Mouse (Mus musculus): ENCODE measurements around the gene Nprl2. TPM values are rescaled to one million over a fixed set of nuclear protein-coding genes. Genes with fewer than 3 reads are reported as not detected.

The Nprl2 gene
- polyA plus RNA-seq, 1 experiment: not detected

- Histone ChIP-seq H3K4me1 (ENCODE audit: control insufficient read depth, insufficient read depth, low read length) (peaks cover 36% of the 10 kb centered on the region), H3K27ac (ENCODE audit: insufficient read depth, low read depth, low read length) (no peak overlapping the region), H3K4me3 (ENCODE audit: insufficient read depth, low read depth, low read length) (no peak overlapping the region)
- WGBS: 96% methylated on average over 10 of the region's 10 CpGs
- no peak for TF ChIP-seq CTCF (IDR thresholded peaks at IDR 0.05; ENCODE audit: insufficient read depth, low read depth, low read length)
- no peak for TF ChIP-seq POLR2A (IDR thresholded peaks at IDR 0.05; ENCODE audit: insufficient read depth, low read depth, low read length)
These were observed 6.8 kb downstream of the Nprl2 start for GRCm38 (mm10) chr9:107548820-107549219.

DNA sequence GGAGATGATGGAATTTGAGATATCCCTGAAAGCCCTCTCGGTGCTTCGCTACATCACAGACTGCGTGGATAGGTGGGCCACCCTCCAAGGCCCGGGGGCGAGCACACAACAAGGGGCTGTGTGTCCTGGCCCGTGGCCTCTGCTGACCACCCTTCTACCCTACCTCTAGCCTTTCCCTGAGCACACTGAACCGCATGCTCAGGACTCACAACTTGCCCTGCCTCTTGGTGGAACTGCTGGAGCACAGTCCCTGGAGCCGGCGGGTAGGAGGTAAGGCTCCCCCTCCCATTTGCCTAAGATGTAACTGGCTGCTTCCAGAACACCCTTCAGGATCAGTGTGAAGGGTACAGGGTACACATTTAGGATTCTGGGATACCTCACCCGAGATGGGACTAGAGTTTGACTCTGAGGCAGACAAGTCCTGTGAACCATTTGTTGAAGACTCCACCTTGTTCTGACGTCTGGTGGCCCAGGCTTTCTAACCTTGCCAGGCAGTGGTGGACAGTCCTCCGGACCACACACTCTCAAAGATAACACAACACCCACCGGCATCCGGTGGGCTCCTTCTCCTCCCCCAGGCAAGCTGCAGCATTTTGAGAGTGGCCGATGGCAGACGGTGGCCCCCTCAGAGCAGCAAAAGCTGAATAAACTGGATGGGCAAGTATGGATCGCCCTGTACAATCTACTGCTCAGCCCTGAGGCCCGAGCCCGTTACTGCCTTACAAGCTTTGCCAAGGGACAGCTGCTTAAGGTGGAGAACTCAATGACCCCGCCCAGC, 7.5 kb downstream of the Nprl2 start:
- no peak for TF ChIP-seq POLR2A (IDR thresholded peaks at IDR 0.05; ENCODE audit: insufficient read depth, low read depth, low read length)
- no peak for TF ChIP-seq CTCF (IDR thresholded peaks at IDR 0.05; ENCODE audit: insufficient read depth, low read depth, low read length)
- H3K4me1 ChIP-seq (ENCODE audit: control insufficient read depth, insufficient read depth, low read length): peaks cover 39% of the 10 kb centered on the region
- no peak overlapping the region for H3K4me3 ChIP-seq (ENCODE audit: insufficient read depth, low read depth, low read length)
- no peak overlapping the region for H3K27ac ChIP-seq (ENCODE audit: insufficient read depth, low read depth, low read length)
- WGBS: 92% methylated on average over 20 of the region's 20 CpGs

- H3K27ac ChIP-seq (ENCODE audit: insufficient read depth, low read depth, low read length): no peak overlapping the region
- 79% methylated on average over 23 of the region's 23 CpGs for WGBS
- H3K4me1 ChIP-seq (ENCODE audit: control insufficient read depth, insufficient read depth, low read length): peaks cover 35% of the 10 kb centered on the region
- no peak overlapping the region for H3K4me3 ChIP-seq (ENCODE audit: insufficient read depth, low read depth, low read length)
- TF ChIP-seq CTCF (IDR thresholded peaks at IDR 0.05; ENCODE audit: insufficient read depth, low read depth, low read length) (no peak), POLR2A (IDR thresholded peaks at IDR 0.05; ENCODE audit: insufficient read depth, low read depth, low read length) (no peak)
These were observed 8.6 kb downstream of the Nprl2 start for GRCm38 (mm10) chr9:107550491-107551116.

GRCm38 (mm10) chr9:107551117-107551889, 9.3 kb downstream of the Nprl2 start, which contains the start of gene Rassf1:
Gene Rassf1 (plus strand): TSS chr9:107551555.
- Histone ChIP-seq H3K4me3 (ENCODE audit: insufficient read depth, low read depth, low read length) (peak within 1 kb of the TSS; percentile 32), H3K27ac (ENCODE audit: insufficient read depth, low read depth, low read length) (no peak within 1 kb of the TSS), H3K4me1 (ENCODE audit: control insufficient read depth, insufficient read depth, low read length) (peaks cover 37% of the 10 kb centered on the region)
- TF ChIP-seq POLR2A (IDR thresholded peaks at IDR 0.05; ENCODE audit: insufficient read depth, low read depth, low read length) (no peak), CTCF (IDR thresholded peaks at IDR 0.05; ENCODE audit: insufficient read depth, low read depth, low read length) (no peak)
- WGBS: 20% methylated on average over 63 of the region's 63 CpGs

- WGBS: 63% methylated on average over 8 of the region's 8 CpGs
- TF ChIP-seq CTCF (IDR thresholded peaks at IDR 0.05; ENCODE audit: insufficient read depth, low read depth, low read length) (no peak), POLR2A (IDR thresholded peaks at IDR 0.05; ENCODE audit: insufficient read depth, low read depth, low read length) (no peak)
- peaks cover 33% of the 10 kb centered on the region for H3K4me1 ChIP-seq (ENCODE audit: control insufficient read depth, insufficient read depth, low read length)
- H3K4me3 ChIP-seq (ENCODE audit: insufficient read depth, low read depth, low read length): peak overlapping the region; percentile 32
- no peak overlapping the region for H3K27ac ChIP-seq (ENCODE audit: insufficient read depth, low read depth, low read length)
These were observed 9.9 kb downstream of the Nprl2 start for GRCm38 (mm10) chr9:107551890-107552355.

- WGBS: 84% methylated on average over 5 of the region's 5 CpGs
- TF ChIP-seq CTCF (IDR thresholded peaks at IDR 0.05; ENCODE audit: insufficient read depth, low read depth, low read length) (no peak), POLR2A (IDR thresholded peaks at IDR 0.05; ENCODE audit: insufficient read depth, low read depth, low read length) (no peak)
These were observed 10.8 kb downstream of the Nprl2 start for GRCm38 (mm10) chr9:107552690-107553393.

DNA sequence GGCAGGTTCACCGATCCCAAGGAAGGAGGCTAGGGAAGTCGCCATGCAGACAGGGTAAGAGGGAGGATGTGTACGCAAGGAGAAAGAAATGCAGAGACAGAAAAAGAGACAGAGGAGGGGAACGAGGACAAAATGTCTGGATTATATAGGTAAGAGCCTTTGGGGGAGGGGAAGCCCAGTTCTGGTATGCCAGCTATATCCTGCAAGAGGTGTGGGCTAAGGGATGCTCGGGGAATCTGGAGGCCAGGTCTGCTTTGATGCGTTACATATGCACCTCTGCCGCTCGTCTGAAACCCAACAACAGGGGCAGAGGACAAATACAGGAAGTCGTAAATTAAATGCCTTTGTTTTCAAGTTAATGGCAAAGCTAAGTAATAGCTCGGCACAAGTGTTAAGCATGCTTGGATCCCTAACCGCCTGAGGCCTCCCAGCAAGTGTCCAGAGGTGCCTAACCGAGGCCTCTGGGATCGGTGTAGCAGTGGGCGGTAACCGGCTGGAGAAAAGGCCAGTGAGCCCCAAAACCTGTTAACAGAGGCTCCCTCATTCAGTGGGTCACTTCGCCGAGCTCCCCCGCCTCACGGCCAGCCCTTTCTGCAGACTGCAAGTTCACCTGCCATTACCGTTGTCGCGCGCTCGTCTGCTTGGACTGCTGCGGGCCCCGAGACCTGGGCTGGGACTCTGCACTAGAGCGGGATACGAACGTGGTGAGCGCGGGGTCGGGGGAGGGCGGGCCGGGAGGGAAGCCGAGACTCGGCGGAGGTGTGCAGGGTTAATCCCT, 11.7 kb downstream of the Nprl2 start:
- TF ChIP-seq POLR2A (IDR thresholded peaks at IDR 0.05; ENCODE audit: insufficient read depth, low read depth, low read length) (no peak), CTCF (IDR thresholded peaks at IDR 0.05; ENCODE audit: insufficient read depth, low read depth, low read length) (no peak)
- WGBS: 10% methylated on average over 37 of the region's 37 CpGs
- no peak overlapping the region; the same call in 1 of the 2 replicates for H3K27ac ChIP-seq (ENCODE audit: insufficient read depth, low read depth, low read length)

More at GRCm38 (mm10) chr9:107552690-107553393, 10.8 kb downstream of the Nprl2 start:
- H3K4me3 ChIP-seq (ENCODE audit: insufficient read depth, low read depth, low read length): no peak overlapping the region
- H3K27ac ChIP-seq (ENCODE audit: insufficient read depth, low read depth, low read length): no peak overlapping the region
- H3K4me1 ChIP-seq (ENCODE audit: control insufficient read depth, insufficient read depth, low read length): peaks cover 25% of the 10 kb centered on the region

More for the DNA sequence above, 11.7 kb downstream of the Nprl2 start:
- Histone ChIP-seq H3K4me1 (ENCODE audit: control insufficient read depth, insufficient read depth, low read length) (peaks cover 23% of the 10 kb centered on the region), H3K4me3 (ENCODE audit: insufficient read depth, low read depth, low read length) (peak overlapping the region; percentile 80)

All from olfactory bulb, adult 2 months (tissue).